Mouse (Mus musculus) CH12.LX (cell line): ENCODE data around the gene St5.

Experiments
- CHD2 ChIP-seq: IDR thresholded peaks from 2 replicates; pipeline ENCODE4 v1.6.1; 2011; ENCODE audit warnings: low read length, improper control_type of control experiment
- EP300 ChIP-seq: IDR thresholded peaks from 2 replicates; pipeline ENCODE4 v1.6.1; 2011; ENCODE audit warnings: low read length, improper control_type of control experiment
- ETS1 ChIP-seq: conservative IDR thresholded peaks from 2 replicates; pipeline ENCODE4 v1.6.1; 2012; ENCODE audit warnings: low read depth, mild to moderate bottlenecking, inconsistent platforms, low read length, improper control_type of control experiment, moderate library complexity
- JUN ChIP-seq: IDR thresholded peaks from 2 replicates; pipeline ENCODE4 v1.6.1; 2011; ENCODE audit warnings: low read depth, mild to moderate bottlenecking, low read length, improper control_type of control experiment, moderate library complexity; ENCODE audit not compliant: insufficient read depth
- JUND ChIP-seq: conservative IDR thresholded peaks from 2 replicates; pipeline ENCODE4 v1.6.1; 2011; ENCODE audit warnings: low read depth, low read length, improper control_type of control experiment
- POLR2A ChIP-seq: IDR thresholded peaks from 2 replicates; pipeline ENCODE4 v1.6.1; 2011; ENCODE audit warnings: low read depth, mild to moderate bottlenecking, improper control_type of control experiment, low read length

DNA sequence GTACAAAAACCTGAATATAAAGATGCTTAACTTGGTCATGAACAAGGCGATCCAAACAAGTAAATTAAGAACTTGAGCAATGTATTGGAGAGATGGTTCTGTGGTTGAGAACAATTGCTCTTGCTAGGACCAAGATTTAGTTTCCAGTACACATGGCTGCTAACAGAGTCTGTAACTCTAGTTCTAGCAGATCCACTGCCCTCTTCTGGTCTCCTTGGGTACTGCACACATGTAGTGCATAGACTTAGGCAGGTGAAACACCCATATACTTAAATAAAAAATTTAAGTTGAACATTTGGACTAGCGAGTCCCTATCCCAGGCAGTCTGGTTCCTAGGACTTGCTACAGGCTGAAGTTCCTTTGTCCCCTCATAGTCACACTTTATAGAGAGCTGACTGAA is 19.2 kb upstream of the St5 start:
- no peak for TF ChIP-seq ETS1
- no peak for TF ChIP-seq POLR2A
- no peak for TF ChIP-seq JUND
- TF ChIP-seq EP300 = no peak
- TF ChIP-seq JUN = no peak
- TF ChIP-seq CHD2 = no peak
